Mouse (Mus musculus) heart, embryonic 14.5 days (tissue): ENCODE results near the gene Fbf1. TPM values are rescaled to one million over a fixed set of nuclear protein-coding genes. Genes with fewer than 3 reads are reported as not detected.

Source experiments
- ATAC-seq: fragments of 200-750 bp; cut with Nextera tagmentation; 2 replicates; pipeline ENCODE4 v1.8.0; 2017; ENCODE audit warnings: low read depth, moderate TSS enrichment; ENCODE audit not compliant: insufficient number of reproducible peaks, insufficient read depth, low FRiP score
- H3K27ac ChIP-seq, 2 experiments: fragments of 200-500 bp in 1 of 2; fragments of 300-500 bp in 1 of 2; sonication (generic) in 1 of 2; replicated peaks in 1 of 2; 2 replicates each; pipeline ENCODE4 v1.5.1; 2012 to 2014; ENCODE audit warnings: low read depth in 2 of 2, low read length in 2 of 2, control low read depth in 1 of 2, mild to moderate bottlenecking in 1 of 2, mixed read lengths in 1 of 2; ENCODE audit not compliant: control insufficient read depth in 1 of 2, insufficient read depth in 1 of 2
- H3K27me3 ChIP-seq: fragments of 300-500 bp; sonication (generic); 2 replicates; pipeline ENCODE4 v1.6.1; 2014; ENCODE audit warnings: mild to moderate bottlenecking, low read length, control low read depth; ENCODE audit not compliant: control insufficient read depth, insufficient read depth
- H3K36me3 ChIP-seq: fragments of 300-500 bp; sonication (generic); 2 replicates; pipeline ENCODE4 v1.6.1; 2014; ENCODE audit warnings: mild to moderate bottlenecking, control low read depth, low read length, mixed read lengths; ENCODE audit not compliant: control insufficient read depth, insufficient read depth
- H3K4me1 ChIP-seq, 2 experiments: fragments of 200-500 bp in 1 of 2; fragments of 300-500 bp in 1 of 2; sonication (generic) in 1 of 2; 2 replicates each; pipeline ENCODE4 v1.6.1; 2012 to 2014; ENCODE audit warnings: low read length in 2 of 2, control low read depth in 1 of 2, mixed read lengths in 1 of 2; ENCODE audit not compliant: control insufficient read depth in 2 of 2, insufficient read depth in 2 of 2
- H3K4me2 ChIP-seq: fragments of 300-500 bp; sonication (generic); 2 replicates; pipeline ENCODE4 v1.6.1; 2014; ENCODE audit warnings: mild to moderate bottlenecking, low read length
- H3K4me3 ChIP-seq, 2 experiments: fragments of 200-500 bp in 1 of 2; fragments of 300-500 bp in 1 of 2; sonication (generic) in 1 of 2; 2 replicates each; pipeline ENCODE4 v1.5.1; 2012 to 2014; ENCODE audit warnings: low read length in 2 of 2, mild to moderate bottlenecking in 2 of 2, control low read depth in 1 of 2, low read depth in 1 of 2, moderate library complexity in 1 of 2; ENCODE audit not compliant: control insufficient read depth in 1 of 2, insufficient read depth in 1 of 2
- H3K9ac ChIP-seq: fragments of 300-500 bp; sonication (generic); 2 replicates; pipeline ENCODE4 v1.6.1; 2014; ENCODE audit warnings: mild to moderate bottlenecking, low read length
- H3K9me3 ChIP-seq: fragments of 300-500 bp; sonication (generic); 2 replicates; pipeline ENCODE4 v1.6.1; 2016; ENCODE audit warnings: low read length, control low read depth; ENCODE audit not compliant: control insufficient read depth
- WGBS: fragments of 180-500 bp; shearing (Covaris S2); extraction: QIAGEN DNeasy Blood & Tissue Kit; methylation state at CpG from one replicate; pipeline ENCODE4 v1.1.7; 2014; 5-methylcytosine and 5-hydroxymethylcytosine counted together
- polyA plus RNA-seq: library from polyadenylated mRNA; unstranded; fragments of >200 nt; fragmentation: Nextera tagmentation; extraction: Ambion mirVana; gene quantifications from 2 replicates; pipeline ENCODE4 v1.2.1, GENCODE M21; 2014

The Fbf1 gene
- polyA plus RNA-seq, 1 experiment from 2014 or later, result 14.9 TPM

DNA sequence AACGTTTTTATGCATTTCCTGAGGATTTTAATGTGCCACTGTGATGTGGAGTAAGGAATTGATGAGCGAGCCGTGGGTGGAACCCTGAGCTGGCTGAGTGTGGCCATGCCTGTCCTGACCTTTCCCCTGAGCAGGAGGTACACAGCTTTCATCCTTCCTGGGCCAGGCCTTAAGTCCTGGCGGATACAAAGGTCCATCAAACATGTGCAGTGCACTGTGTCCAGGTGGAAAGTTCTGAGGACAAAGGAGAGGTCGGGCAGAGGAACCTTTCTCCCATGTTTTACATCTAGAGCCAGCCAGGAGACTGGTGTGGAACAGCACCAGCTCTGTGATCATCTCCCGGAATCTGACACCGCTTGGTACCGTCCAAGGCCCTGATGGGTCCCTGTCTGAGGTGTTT lies 41.3 kb upstream of the Fbf1 start:
- H3K27me3 ChIP-seq, result no peaks in the 10 kb centered on the region
- no peak overlapping the region for H3K4me3 ChIP-seq
- H3K9ac ChIP-seq, result no peak overlapping the region
- 80% methylated on average over 8 of the region's 8 CpGs for WGBS
- no peaks in the 10 kb centered on the region for H3K4me1 ChIP-seq
- ATAC-seq, result no peak
- no peak overlapping the region for H3K27ac ChIP-seq
- no peaks in the 10 kb centered on the region for H3K9me3 ChIP-seq
- H3K36me3 ChIP-seq, result peaks cover 33% of the 10 kb centered on the region
- no peak overlapping the region for H3K4me2 ChIP-seq

GRCm38 (mm10) chr11:116208660-116209059 lies 40.7 kb upstream of the Fbf1 start:
- Histone ChIP-seq H3K4me2 (no peak overlapping the region), H3K4me1 (no peaks in the 10 kb centered on the region), H3K27me3 (no peaks in the 10 kb centered on the region), H3K9ac (no peak overlapping the region), H3K9me3 (no peaks in the 10 kb centered on the region), H3K4me3 (no peak overlapping the region), H3K36me3 (peaks cover 33% of the 10 kb centered on the region), H3K27ac (no peak overlapping the region)
- 81% methylated on average over 3 of the region's 3 CpGs for WGBS
- ATAC-seq, result no peak

DNA sequence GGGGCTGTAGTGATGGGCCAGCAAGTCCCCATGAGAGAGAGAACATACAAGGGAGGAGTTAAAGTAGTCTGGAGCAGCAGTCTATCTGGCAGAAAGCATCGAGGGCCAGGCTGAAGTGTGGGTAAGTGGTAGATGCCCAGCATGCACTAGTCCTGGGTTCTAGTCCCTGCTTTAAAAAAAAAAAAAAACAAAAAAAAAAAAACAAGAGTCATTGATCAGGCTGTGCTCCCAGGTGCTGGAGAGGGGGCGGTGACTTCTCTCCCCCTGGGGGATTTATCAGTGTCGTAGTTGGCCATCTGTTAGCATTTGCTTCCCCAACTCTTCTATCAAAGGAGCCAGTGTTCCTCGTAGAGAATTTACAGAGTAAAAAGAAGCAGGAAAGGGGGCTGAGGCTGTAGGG lies 38.7 kb upstream of the Fbf1 start:
- no peak for ATAC-seq
- 75% methylated on average over 4 of the region's 4 CpGs for WGBS

GRCm38 (mm10) chr11:116203150-116203549 lies 35.2 kb upstream of the Fbf1 start:
- Histone ChIP-seq H3K9ac (no peak overlapping the region), H3K36me3 (peaks cover 32% of the 10 kb centered on the region), H3K27ac (no peak overlapping the region), H3K4me1 (0 out of 4 replicates have a peak, but pooled peaks cover under 1 to 3% of the 10 kb centered on the region in 2 experiments), H3K27me3 (no peaks in the 10 kb centered on the region), H3K9me3 (no peaks in the 10 kb centered on the region), H3K4me2 (no peak overlapping the region), H3K4me3 (no peak overlapping the region)
- ATAC-seq, result no peak
- WGBS, result 94% methylated on average over 3 of the region's 3 CpGs

More for the DNA sequence above, 38.7 kb upstream of the Fbf1 start:
- H3K4me2 ChIP-seq, result no peak overlapping the region
- no peaks in the 10 kb centered on the region for H3K4me1 ChIP-seq
- no peaks in the 10 kb centered on the region for H3K9me3 ChIP-seq
- H3K27ac ChIP-seq, result no peak overlapping the region
- no peaks in the 10 kb centered on the region for H3K27me3 ChIP-seq
- no peak overlapping the region for H3K4me3 ChIP-seq
- H3K9ac ChIP-seq, result no peak overlapping the region
- H3K36me3 ChIP-seq, result peaks cover 36% of the 10 kb centered on the region

DNA sequence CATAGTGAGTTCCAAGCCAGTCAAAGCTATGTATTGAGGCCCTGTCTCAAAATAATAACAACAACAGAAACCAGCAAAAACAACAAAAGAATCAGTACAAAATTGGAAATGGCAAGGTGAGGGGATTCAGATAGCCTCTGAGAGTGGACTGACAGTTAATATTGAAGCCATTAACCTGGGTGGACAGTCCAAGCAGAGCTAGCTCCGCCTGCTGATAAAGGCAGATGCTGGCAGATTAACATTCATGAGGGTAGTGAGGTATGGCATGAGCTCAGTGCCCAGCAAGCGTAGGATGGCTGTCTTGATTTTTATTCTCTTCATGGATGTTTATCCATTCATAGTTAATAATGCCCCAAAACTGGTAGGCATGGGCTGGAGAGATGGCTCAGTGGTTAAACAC lies 33.2 kb upstream of the Fbf1 start:
- no peak for ATAC-seq
- peaks cover 3 to 9% of the 10 kb centered on the region in 2 experiments; a peak in 2 of 4 replicates for H3K4me1 ChIP-seq
- H3K9me3 ChIP-seq, result no peaks in the 10 kb centered on the region
- H3K4me2 ChIP-seq, result no peak overlapping the region
- 87% methylated on average over 2 of the region's 2 CpGs for WGBS
- H3K9ac ChIP-seq, result no peak overlapping the region
- H3K27ac ChIP-seq, result no peak overlapping the region
- H3K36me3 ChIP-seq, result peaks cover 24% of the 10 kb centered on the region
- H3K4me3 ChIP-seq, result no peak overlapping the region
- H3K27me3 ChIP-seq, result no peaks in the 10 kb centered on the region

GRCm38 (mm10) chr11:116198639-116199531 lies 30.9 kb upstream of the Fbf1 start, which contains the start of the genes Ten1 and Acox1:
Gene Ten1, plus strand, starts transcription at chr11:116198855.
Gene Acox1, minus strand, starts transcription at chr11:116199045.
- Histone ChIP-seq H3K4me1 (peaks cover 4 to 9% of the 10 kb centered on the region in 2 experiments; a peak in 3 of 4 replicates), H3K4me2 (peak within 1 kb of the TSS; percentile 82), H3K27me3 (no peaks in the 10 kb centered on the region), H3K36me3 (peaks cover 19% of the 10 kb centered on the region), H3K27ac (peak within 1 kb of the TSS; percentile 95 to 98), H3K9ac (peak within 1 kb of the TSS; percentile 87), H3K4me3 (peak within 1 kb of the TSS; percentile 71 to 79), H3K9me3 (no peaks in the 10 kb centered on the region)
- 1% methylated on average over 61 of the region's 62 CpGs for WGBS
- ATAC-seq, result peak; percentile 97

DNA sequence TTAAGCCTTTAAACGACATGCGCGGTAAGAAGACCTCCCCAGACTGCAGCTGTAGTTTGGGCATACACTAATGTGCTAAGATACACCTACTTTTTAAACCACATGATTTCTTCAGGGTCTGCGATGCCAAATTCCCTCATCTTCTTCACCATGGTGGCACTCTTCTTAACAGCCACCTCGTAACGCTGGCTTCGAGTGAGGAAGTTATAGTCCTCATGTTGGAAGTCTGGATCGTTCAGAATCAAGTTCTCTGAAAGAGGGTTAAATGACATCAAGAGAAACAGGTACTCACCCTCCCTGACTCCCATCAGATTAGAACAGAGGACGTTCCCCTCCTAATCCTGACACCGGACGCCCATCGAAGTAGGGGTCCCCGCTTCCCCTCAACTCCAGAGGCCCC lies 30.2 kb upstream of the Fbf1 start:
- no peaks in the 10 kb centered on the region for H3K9me3 ChIP-seq
- 19% methylated on average over 13 of the region's 13 CpGs for WGBS
- peak overlapping the region; percentile 71 to 79 for H3K4me3 ChIP-seq
- peak overlapping the region; percentile 87 for H3K9ac ChIP-seq
- peaks cover 4 to 9% of the 10 kb centered on the region in 2 experiments; a peak in 3 of 4 replicates for H3K4me1 ChIP-seq
- H3K27me3 ChIP-seq, result no peaks in the 10 kb centered on the region
- ATAC-seq, result no peak
- peaks cover 17% of the 10 kb centered on the region for H3K36me3 ChIP-seq
- H3K4me2 ChIP-seq, result peak overlapping the region; percentile 82
- H3K27ac ChIP-seq, result peak overlapping the region; percentile 78 to 98
